Mouse (Mus musculus) testis, adult 2 months (tissue): ENCODE measurements at regions not wholly inside any gene's neighbourhood (a gene's known extent, or its start where the extent isn't known, plus 50 kb on each side); places are given as distances from the start of the nearest gene placed in this dataset.

ENCODE experiments used
- H3K27ac ChIP-seq: fragments of 200-500 bp; 2 replicates; pipeline ENCODE4 v1.5.1; 2012; ENCODE audit warnings: low read depth, low read length; ENCODE audit not compliant: control insufficient read depth, insufficient read depth
- H3K27me3 ChIP-seq: fragments of 200-500 bp; 2 replicates; pipeline ENCODE4 v1.6.1; 2012; ENCODE audit warnings: mild to moderate bottlenecking, low read length, moderate library complexity; ENCODE audit not compliant: control insufficient read depth, insufficient read depth
- H3K36me3 ChIP-seq: fragments of 200-500 bp; 2 replicates; pipeline ENCODE4 v1.6.1; 2012; ENCODE audit warnings: mild to moderate bottlenecking, low read length; ENCODE audit not compliant: control insufficient read depth, insufficient read depth
- H3K4me1 ChIP-seq: fragments of 200-500 bp; 2 replicates; pipeline ENCODE4 v1.6.1; 2012; ENCODE audit warnings: low read length; ENCODE audit not compliant: control insufficient read depth, insufficient read depth
- H3K4me3 ChIP-seq: fragments of 200-500 bp; 2 replicates; pipeline ENCODE4 v1.5.1; 2012; ENCODE audit warnings: low read depth, mild to moderate bottlenecking, low read length, moderate library complexity, mixed read lengths; ENCODE audit not compliant: control insufficient read depth
- CTCF ChIP-seq: fragments of 200-500 bp; IDR thresholded peaks from 2 replicates; pipeline ENCODE4 v1.5.1; 2012; ENCODE audit warnings: low read depth, mild to moderate bottlenecking, inconsistent platforms, low read length, moderate library complexity; ENCODE audit not compliant: control insufficient read depth, insufficient read depth, insufficient replicate concordance
- POLR2A ChIP-seq: fragments of 200-500 bp; IDR thresholded peaks from 2 replicates; pipeline ENCODE4 v1.6.1; 2012; ENCODE audit warnings: low read depth, mild to moderate bottlenecking, inconsistent platforms, low read length, moderate library complexity; ENCODE audit not compliant: control insufficient read depth

DNA sequence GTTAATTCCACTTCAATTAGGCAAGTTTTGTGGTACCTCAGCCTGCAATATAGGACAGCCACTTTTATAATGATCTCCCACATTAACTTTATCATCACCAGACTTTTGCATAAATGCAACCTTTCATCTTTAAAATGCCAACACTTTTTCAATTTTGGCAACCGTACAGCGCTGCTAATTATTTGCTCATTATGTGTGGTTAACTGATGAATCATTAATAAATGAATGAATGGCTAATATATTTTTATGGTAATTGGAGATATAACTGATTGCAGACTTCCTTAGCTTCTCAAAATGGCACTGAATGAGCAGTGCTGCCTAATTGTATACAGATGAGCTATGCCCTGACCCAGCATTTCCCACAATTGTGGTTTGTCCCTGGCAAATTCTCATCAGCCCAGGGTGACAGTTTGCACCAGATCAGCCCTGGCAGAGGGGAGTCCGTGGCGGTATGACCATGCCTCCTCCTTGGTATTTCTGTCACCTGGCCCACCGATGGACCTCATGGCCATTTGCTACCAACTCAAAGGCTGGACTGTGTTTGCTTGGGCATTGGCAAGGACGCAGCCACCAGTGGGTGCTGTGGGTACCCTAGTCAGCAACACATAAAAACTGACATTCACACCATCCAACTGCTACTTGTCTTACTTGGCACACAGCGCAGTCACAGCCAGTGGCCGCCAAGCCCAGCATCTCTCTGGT, 173.7 kb upstream of the Lmo4 start:
- Histone ChIP-seq H3K4me1 (peaks cover 8% of the 10 kb centered on the region), H3K27ac (no peak overlapping the region), H3K4me3 (no peak overlapping the region), H3K36me3 (no peaks in the 10 kb centered on the region), H3K27me3 (no peaks in the 10 kb centered on the region)
- TF ChIP-seq POLR2A (no peak), CTCF (no peak)

DNA sequence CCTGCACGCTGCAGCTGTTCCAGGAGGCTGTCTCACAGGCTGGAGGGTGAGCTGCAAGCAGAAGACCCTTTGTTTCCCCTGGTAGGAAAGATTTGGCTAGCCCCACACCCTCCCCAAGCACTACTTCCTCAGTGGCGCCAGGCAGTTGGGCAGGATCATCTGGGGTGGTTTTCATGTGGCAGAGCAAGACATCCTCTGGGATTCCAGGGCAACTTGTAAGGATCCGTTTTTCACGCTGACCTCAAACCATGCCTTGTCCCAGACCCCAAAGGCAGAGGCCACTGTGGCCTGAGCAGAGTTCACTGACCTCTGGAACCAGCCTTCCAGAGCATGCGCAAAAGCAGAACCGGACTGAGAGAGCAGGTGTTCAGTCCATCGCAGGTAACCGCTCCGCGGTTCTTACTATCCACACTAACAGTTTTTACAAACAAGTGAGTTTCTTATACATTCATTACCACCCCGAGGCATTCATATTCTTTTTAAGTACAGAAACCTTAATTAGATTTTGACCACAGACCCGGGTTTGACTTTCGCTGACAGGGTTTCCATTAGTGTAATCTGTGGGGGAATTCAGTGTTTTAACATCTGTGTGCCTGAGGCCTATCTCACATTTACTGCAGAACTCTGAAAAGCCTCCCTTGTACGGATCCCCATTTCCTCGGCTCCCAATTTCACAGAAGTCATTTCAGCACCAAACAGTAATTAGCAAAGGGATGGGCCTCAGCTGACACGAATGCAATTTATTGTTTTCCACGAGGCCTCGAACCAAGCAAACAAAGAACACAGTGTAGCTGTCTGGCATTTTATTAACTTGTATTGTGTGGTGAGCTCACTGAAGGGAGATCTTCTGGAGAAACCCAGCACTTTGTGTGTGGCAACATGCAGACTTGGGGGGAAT, 172.9 kb upstream of the Lmo4 start:
- H3K4me1 ChIP-seq = peaks cover 8% of the 10 kb centered on the region
- no peak overlapping the region for H3K27ac ChIP-seq

DNA sequence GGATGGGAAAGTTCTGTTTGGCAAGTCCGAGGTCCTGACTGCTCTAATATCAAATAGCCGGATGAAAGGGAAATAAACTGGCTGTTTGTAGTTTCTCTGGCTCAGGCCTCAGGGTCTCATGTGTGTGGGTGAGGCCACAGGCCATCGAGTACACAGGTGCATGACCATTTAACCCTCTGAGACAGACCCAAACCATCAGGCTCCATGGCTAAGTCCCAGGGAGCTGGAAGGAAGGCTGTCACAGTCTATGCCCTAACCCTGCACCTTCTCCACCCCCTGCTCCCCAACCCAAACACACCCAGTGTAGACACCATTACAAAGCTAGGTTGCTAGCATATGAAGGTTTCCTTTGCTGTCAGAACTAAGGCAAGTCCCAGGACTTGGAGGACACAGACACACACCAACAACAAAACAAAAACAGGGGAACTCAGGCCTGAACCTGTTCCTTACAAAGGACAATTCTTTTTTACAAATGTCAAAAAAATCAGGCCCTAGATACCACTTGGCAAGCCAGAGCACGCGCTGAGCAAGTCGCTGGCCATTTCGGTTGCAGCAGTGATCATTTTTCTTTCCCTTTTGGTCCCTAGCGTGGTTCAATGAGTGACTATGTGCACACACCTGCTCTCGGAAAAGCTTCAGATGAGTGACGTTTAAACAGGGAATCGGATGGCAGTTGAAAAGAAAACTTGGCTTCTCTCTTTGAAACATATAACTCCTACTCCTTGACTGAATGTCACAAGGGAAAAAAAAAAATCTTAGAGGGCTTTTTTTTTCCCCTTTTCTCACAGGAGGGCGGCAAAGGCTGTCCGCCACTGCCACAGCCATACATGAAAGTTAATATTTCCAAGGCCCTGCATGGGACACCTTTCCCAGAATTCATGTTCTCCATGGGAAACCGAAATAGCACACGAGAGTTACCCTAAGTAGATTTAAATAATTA, 171.7 kb upstream of the Lmo4 start:
- H3K27me3 ChIP-seq = no peaks in the 10 kb centered on the region
- peaks cover 8% of the 10 kb centered on the region for H3K4me1 ChIP-seq
- H3K4me3 ChIP-seq = no peak overlapping the region
- H3K27ac ChIP-seq = no peak overlapping the region
- no peaks in the 10 kb centered on the region for H3K36me3 ChIP-seq
- no peak for TF ChIP-seq CTCF
- no peak for TF ChIP-seq POLR2A

More for the DNA sequence above, 172.9 kb upstream of the Lmo4 start:
- Histone ChIP-seq H3K27me3 (no peaks in the 10 kb centered on the region), H3K4me3 (no peak overlapping the region), H3K36me3 (no peaks in the 10 kb centered on the region)
- TF ChIP-seq POLR2A (no peak), CTCF (no peak)

DNA sequence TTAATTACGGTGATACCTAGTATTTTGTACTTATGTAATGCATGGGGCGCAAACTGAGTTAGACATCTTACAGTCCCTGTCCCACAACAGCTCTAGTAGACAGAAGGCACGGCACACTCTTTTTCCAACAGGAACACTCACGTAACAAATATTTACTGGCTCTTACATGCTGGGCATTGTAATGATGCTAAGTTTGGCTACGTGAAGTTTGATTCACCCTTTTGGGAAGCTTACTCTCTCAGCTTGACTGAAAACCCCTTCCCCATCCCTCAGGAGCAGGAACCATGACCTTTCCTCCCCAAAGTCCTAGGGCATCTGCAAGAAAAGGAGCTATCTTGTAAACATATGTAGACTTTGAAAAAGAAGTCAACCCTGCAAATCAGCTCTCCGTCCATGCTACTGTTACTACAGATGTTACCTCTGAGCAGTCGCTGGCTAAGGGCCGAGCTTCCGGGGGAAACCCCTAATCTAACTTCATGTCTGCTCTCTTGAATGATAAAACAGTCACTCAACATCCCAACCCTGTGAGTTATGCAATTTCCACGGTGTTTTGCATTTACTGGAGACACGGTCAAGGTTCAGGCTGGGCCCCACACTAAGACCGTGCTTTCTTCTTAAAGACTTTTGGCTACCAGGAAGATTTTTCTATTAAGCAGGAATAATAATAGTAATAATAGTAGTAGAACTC, 170.8 kb upstream of the Lmo4 start:
- Histone ChIP-seq H3K27me3 (no peaks in the 10 kb centered on the region), H3K4me3 (no peak overlapping the region), H3K27ac (no peak overlapping the region), H3K36me3 (no peaks in the 10 kb centered on the region), H3K4me1 (peaks cover 4% of the 10 kb centered on the region)
- TF ChIP-seq POLR2A (no peak), CTCF (no peak)

DNA sequence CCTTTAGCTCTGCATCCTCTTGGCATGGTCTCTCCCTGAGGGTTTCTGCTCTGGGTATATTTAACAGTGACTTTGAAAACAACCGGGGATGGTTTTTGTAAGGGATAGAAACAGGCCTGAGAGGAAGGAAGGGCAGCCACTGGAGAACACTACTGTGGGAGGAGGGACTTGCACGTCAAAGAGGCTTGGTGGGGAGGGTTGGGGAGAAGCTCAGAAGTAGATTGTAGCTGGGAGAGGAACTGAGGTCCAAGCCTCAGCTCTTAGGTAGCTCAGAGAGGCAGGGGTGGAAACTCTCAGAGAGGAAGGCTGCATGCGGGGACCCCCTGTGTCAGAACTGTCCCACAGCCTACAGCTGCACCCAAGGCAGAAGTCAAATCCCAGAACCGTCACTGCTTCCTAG, 163.3 kb upstream of the Lmo4 start:
- no peak overlapping the region for H3K4me3 ChIP-seq
- H3K27me3 ChIP-seq = no peaks in the 10 kb centered on the region
- no peak for TF ChIP-seq CTCF
- no peak for TF ChIP-seq POLR2A
- no peaks in the 10 kb centered on the region; the same call in 1 of the 2 replicates for H3K4me1 ChIP-seq
- H3K36me3 ChIP-seq = no peaks in the 10 kb centered on the region
- H3K27ac ChIP-seq = no peak overlapping the region

DNA sequence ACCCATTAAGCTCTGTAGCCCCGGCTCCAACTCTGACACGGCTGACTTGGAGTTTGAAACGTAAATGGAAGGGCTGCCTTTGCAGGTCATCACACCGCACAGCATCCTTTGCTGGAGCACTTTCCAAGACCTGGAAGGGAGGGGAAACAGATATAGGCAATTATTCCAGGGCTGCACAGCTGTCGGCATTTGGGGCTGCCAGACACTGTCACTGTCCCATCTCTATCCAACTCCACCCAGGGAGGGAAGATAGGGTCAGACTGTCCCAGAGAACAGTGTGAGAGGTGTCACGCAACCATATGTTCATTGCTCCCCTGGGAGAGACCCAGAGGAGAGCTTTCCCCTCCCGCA, 162.7 kb upstream of the Lmo4 start:
- H3K4me3 ChIP-seq = no peak overlapping the region
- H3K27me3 ChIP-seq = no peaks in the 10 kb centered on the region
- H3K36me3 ChIP-seq = no peaks in the 10 kb centered on the region
- no peak for TF ChIP-seq POLR2A
- TF ChIP-seq CTCF = no peak
- H3K4me1 ChIP-seq = no peaks in the 10 kb centered on the region; the same call in 1 of the 2 replicates
- no peak overlapping the region for H3K27ac ChIP-seq
